Mouse (Mus musculus): ENCODE measurements around the gene Csnk1d. TPM values are rescaled to one million over a fixed set of nuclear protein-coding genes. Genes with fewer than 3 reads are reported as not detected.
A peak's percentile ranks its signal among the peaks of the same experiment; 100 is the strongest.

Gene Csnk1d
- total RNA-seq, 2 experiments from 2014 or later, result 67.8 to 77.3 TPM

- DNase-seq, result no peak
Measured at GRCm38 (mm10) chr11:120987608-120988007, 3.5 kb downstream of the Csnk1d start.

- no peak for DNase-seq
Measured at GRCm38 (mm10) chr11:120984448-120985330, 6.4 kb downstream of the Csnk1d start.

- DNase-seq, result no peak
Measured at GRCm38 (mm10) chr11:120982459-120982858, 8.7 kb downstream of the Csnk1d start.

DNA sequence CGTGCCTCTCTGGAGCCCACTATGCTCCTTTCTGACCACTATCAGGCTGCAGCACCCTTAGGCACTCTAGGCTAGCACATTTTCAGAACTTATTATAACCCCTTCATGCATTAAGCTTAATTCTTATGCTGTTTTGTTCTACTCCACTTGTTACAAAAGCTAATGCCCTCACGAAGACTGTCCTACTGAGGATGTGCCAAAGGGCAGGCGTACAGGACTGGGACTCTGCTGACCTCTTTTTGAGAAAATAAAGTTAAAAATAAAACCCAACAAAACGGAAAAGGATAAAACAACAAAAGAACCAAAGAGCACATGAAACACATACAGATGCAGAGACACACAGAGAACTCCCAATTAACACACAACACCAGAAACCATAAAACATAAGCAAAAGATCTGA lies 9.5 kb downstream of the Csnk1d start:
- DNase-seq, result no peak

GRCm38 (mm10) chr11:120980427-120981035 lies 10.6 kb downstream of the Csnk1d start:
- DNase-seq, result no peak

DNA sequence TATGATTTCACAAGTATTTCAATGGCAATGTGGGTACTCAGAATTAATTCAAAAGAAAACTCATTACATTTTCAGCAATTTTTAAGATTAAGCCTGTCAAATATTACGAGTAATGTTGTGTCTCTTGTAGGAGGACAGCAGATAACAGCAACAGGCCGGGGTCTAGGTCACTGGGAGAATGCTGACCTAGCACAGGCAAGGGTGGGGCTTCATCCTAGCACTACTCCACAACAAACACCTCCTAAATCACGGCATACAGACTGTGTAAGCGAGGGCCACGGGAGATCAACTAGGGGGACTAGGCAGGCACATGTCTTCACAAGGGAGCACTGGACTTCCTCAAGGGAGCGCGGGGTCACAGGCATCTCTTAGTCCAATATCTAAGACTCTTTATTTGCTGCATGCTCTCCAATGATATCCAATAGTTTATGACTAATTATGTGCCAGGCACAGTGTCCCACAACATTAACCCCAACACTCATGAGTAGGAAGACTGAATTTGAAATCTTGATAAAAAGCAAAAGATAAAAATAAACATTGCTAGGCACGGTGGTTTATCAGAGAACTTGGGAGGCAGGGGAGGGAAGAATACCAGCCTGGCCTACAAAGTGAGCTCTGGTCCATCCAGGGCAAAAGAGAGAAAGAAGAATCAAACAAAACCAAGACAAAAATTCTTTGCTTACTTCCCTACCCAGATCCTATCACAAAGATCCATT lies 11.3 kb downstream of the Csnk1d start:
- no peak for DNase-seq

- DNase-seq, result no peak
Measured at GRCm38 (mm10) chr11:120973318-120973717, 17.8 kb downstream of the Csnk1d start.

GRCm38 (mm10) chr11:120971237-120971636 lies 19.9 kb downstream of the Csnk1d start:
- no peak for DNase-seq

DNA sequence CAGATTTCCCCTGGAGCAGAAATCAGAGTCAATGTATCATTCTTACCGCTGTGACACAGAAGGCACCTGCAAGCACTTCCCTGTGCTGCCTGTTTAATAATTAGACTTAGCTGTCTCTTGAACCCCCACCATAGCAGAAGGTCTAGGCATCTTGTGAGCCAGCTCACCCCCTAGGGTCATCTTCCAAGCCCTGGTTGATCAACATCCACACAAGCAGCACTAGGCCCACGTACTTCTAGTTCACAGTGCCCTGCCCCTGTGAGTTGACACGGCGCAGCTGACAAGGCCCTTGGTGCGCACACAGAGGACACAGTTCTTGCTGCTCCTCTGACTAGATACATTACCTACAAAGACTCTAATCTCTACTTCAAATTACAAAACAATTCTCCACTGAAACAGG lies 21.4 kb downstream of the Csnk1d start:
- no peak for DNase-seq

DNA sequence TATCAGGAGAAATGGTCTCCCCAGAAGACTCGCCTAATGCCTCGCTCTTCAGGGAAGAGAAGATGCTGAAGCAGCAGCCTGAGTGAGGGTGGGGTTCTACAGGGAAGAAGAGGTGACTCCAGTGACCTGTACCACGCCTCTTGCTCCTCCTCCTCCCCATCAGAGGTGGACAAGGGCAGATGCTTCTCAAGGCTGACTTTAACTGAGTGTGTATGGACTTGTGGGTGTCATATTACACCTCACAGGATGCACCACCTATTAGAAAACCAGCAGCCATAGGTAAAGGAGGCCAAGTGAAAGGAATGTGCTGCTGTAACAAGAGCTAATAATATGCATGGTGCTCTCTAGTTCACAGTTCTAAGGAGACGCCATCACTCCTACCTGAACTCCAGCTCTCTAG lies 25.5 kb downstream of the Csnk1d start:
- no peak for DNase-seq

- DNase-seq, result no peak
Measured at GRCm38 (mm10) chr11:120964195-120965157, 26.7 kb downstream of the Csnk1d start.

DNA sequence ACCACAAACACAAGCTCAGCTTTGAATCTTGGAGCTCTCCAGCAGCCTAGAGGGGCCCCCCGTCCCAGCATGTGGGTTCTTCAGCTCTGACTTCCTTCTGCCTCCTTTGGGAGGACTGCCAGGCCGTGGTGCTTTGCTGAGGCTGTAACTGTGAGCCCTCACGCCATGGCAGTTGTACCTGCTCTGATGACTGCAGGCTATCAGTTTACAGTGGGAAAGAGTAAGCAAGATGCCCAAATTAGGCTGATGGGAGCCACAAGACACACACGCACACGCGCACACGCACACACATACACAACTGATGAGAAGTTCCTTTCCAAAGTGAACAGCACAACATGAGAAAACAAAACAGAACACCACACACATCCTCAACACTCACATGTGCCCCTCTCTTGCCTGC lies 28.2 kb downstream of the Csnk1d start:
- no peak for DNase-seq

DNA sequence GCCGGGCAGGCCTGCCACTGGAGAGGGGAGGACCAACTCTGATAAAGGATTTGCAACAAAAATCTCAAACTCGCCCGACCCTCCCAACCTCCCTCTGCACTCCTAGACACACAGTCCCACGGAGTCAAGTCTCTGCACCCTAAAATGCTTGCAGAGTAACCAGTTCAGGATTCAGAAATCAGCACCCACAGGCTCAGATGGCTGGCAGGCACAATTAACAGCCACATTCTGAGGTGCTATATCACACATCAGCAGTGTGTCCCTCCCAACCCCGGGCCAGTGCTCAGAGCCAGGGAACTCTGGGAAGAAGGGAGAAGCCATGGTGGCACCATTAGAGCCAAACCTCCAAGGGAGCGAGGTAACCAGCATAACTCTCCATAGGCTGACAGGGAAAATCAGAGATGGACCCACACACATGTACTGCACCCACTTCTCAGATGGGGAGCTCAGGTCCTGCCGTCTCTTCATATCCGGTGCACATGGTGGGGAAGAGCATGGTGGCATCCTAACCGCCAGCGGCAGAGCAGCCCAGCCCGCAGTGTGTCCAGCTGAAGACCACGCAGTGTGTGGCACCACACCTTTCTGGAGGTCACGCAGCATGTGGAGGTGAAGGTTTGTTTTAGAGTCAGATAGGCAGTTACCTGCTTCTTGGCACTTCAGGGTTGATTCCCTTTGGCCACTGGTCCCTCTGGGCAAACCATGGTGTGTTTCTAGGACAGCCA lies 28.9 kb downstream of the Csnk1d start:
- no peak for DNase-seq

DNA sequence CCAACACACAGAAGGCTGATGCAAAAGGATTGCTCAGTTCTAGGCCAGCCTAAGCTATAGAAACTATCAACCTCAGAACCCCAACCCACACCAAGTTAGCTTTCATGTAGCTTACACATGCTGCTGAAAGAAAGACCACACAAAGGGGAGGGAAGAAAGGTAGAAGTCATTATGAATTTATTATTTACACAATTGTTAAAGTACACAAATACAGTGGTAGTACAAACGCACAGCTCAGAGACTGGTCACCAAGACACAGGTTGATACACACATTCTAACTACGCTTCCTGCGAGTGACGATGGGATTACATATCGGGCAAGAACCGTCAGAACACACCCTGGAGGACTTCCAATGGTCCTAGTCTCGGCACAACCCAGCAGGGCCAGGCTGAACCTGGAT lies 29.5 kb downstream of the Csnk1d start:
- DNase-seq, result no peak

- no peak for DNase-seq
Measured at GRCm38 (mm10) chr11:120960248-120960647, 30.9 kb downstream of the Csnk1d start.

GRCm38 (mm10) chr11:120959564-120959963 lies 31.6 kb downstream of the Csnk1d start:
- no peak for DNase-seq

DNA sequence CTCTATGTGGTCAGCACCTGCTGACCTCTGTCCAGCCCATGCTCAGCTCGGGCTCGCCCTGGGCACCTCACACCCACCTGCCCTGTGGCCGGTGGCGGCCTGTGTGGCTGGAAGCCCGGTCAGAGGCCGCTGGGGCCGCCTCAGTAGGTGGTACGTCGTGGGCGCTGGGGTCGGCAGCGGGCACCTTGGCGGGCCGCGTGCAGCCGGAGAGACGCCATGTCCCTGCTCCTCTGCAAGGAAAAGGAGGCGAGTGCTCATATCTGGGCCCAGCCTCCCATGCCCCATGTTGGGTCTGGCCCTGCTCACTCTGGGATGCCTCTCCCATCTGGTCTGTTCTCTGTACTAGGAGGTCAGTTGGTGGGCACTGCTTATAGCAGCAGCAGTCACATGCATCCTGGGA lies 32.1 kb downstream of the Csnk1d start:
- no peak for DNase-seq

GRCm38 (mm10) chr11:120957731-120958257 lies 33.3 kb downstream of the Csnk1d start:
- peak; percentile 35 for DNase-seq

GRCm38 (mm10) chr11:120957052-120957451 lies 34.1 kb downstream of the Csnk1d start:
- no peak for DNase-seq

DNA sequence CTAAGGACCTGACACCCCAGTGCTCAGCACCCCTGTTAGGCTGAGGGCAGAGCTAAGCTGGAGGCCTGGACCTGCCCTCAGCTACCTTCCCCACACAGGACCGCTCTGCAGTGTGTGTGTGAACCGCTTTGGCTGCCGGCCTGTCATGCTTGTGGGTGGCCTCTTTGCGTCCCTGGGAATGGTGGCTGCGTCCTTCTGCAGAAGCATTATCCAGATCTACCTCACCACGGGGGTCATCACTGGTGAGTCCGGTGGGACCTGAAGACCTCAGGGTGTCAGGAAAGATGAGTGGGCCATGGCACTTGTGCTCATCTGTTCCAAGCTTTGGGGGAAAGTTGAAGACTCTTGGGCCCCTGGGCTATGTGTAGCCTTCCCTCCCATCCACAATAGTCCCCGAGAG lies 35.4 kb downstream of the Csnk1d start:
- DNase-seq, result no peak

DNA sequence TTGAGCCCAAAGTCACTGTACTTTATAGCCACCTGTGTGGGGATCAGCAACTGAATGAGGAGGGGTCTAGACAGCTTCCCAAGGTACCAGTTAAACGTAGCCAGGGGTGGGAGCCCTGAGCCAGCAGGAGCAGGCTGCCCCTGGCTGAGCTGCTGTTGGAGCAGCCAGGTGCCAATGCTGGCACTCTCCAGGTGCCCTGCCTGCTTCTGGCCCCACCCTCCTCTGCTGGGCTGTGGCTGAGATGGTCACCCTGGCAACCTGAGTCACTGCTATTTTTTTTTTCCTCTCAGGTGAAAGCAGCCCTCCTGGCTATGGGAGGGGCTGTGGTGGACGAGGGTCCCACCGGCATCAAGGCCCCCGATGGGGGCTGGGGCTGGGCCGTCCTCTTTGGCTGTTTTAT lies 36.2 kb downstream of the Csnk1d start:
- no peak for DNase-seq

Measured in gastrocnemius, postnatal 10 days (tissue).